Mouse (Mus musculus) E14TG2a.4 (cell line): ENCODE results near the gene Mrpl28.

Source experiments
- CTCF ChIP-seq: conservative IDR thresholded peaks from 2 replicates; pipeline ENCODE4 v1.5.1; 2014; ENCODE audit warnings: low read length
- POU5F1 ChIP-seq: IDR thresholded peaks from 2 replicates; pipeline ENCODE4 v1.6.1; 2014; ENCODE audit warnings: low read length, borderline replicate concordance

DNA sequence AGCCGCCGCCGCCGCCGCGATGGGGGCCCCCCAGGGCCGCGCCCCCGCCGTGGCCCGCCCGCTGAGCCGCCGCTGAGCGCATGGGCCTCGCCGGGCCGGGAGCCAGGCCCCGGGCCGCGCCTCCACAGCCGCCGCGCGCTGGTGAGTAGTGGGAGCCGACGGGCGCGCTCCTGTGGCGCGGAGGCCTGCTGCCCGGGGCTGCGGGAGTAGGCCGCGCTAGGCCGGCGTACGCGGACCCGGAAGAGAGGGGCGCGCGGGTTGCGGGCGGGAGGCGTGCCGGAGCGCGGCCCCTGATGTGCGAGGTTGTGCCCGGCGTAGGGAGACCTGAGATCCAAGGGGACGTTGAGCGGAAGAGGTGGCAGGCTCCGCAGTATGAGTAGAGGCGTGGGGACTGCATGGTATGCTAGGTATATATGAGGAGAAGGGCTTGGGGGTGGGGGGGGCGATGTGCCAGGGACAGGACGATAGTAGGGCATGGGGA is 15.6 kb downstream of the Mrpl28 start:
- no peak for TF ChIP-seq CTCF
- no peak for TF ChIP-seq POU5F1
